Mouse (Mus musculus) limb, embryonic 12.5 days (tissue): ENCODE data around the gene Hfe2. TPM values are rescaled to one million over a fixed set of nuclear protein-coding genes. Genes with fewer than 3 reads are reported as not detected.
A peak's percentile ranks its signal among the peaks of the same experiment; 100 is the strongest.

Source experiments
- ATAC-seq: fragments of 200-750 bp; cut with Nextera tagmentation; 2 replicates; pipeline ENCODE4 v1.8.0; 2017; ENCODE audit warnings: low read depth, moderate TSS enrichment; ENCODE audit not compliant: insufficient number of reproducible peaks, insufficient read depth, low FRiP score, low TSS enrichment
- H3K27ac ChIP-seq: fragments of 300-500 bp; sonication (generic); 2 replicates; pipeline ENCODE4 v1.5.1; 2016; ENCODE audit warnings: mild to moderate bottlenecking, moderate library complexity
- H3K27me3 ChIP-seq: fragments of 300-500 bp; sonication (generic); 2 replicates; pipeline ENCODE4 v1.6.1; 2016; ENCODE audit warnings: mild to moderate bottlenecking, moderate library complexity
- H3K36me3 ChIP-seq: fragments of 300-500 bp; sonication (generic); 2 replicates; pipeline ENCODE4 v1.6.1; 2016; ENCODE audit warnings: mild to moderate bottlenecking, moderate library complexity
- H3K4me1 ChIP-seq: fragments of 300-500 bp; sonication (generic); replicated peaks from 2 replicates; pipeline ENCODE4 v1.6.1; 2016
- H3K4me2 ChIP-seq: fragments of 300-500 bp; sonication (generic); 2 replicates; pipeline ENCODE4 v1.6.1; 2016; ENCODE audit warnings: mild to moderate bottlenecking, moderate library complexity
- H3K4me3 ChIP-seq: fragments of 300-500 bp; sonication (generic); replicated peaks from 2 replicates; pipeline ENCODE4 v1.5.1; 2016; ENCODE audit warnings: mild to moderate bottlenecking
- H3K9ac ChIP-seq: fragments of 300-500 bp; sonication (generic); replicated peaks from 2 replicates; pipeline ENCODE4 v1.6.1; 2016; ENCODE audit warnings: mild to moderate bottlenecking, moderate library complexity
- H3K9me3 ChIP-seq: fragments of 300-500 bp; sonication (generic); 2 replicates; pipeline ENCODE4 v1.6.1; 2016; ENCODE audit warnings: mild to moderate bottlenecking, moderate library complexity
- WGBS: fragments of 180-500 bp; shearing (Covaris S2); methylation state at CpG from one replicate; pipeline ENCODE4 v1.1.7; 2016; 5-methylcytosine and 5-hydroxymethylcytosine counted together
- polyA plus RNA-seq: library from polyadenylated mRNA; unstranded; fragments of >200 nt; fragmentation: Nextera tagmentation; extraction: Ambion mirVana; gene quantifications from 2 replicates; pipeline ENCODE4 v1.2.1, GENCODE M21; 2016

The Hfe2 gene
- polyA plus RNA-seq, 1 experiment from 2014 or later, result 7.8 TPM

GRCm38 (mm10) chr3:96569506-96569905, 44.5 kb downstream of the Hfe2 start:
- Histone ChIP-seq H3K27ac (no peak overlapping the region), H3K9ac (no peak overlapping the region), H3K4me1 (peaks cover 3% of the 10 kb centered on the region), H3K36me3 (no peaks in the 10 kb centered on the region), H3K4me2 (no peak overlapping the region), H3K9me3 (no peaks in the 10 kb centered on the region), H3K27me3 (no peaks in the 10 kb centered on the region), H3K4me3 (no peak overlapping the region)
- 92% methylated on average over 13 of the region's 13 CpGs for WGBS
- ATAC-seq, result no peak

- Histone ChIP-seq H3K36me3 (no peaks in the 10 kb centered on the region), H3K9ac (no peak overlapping the region), H3K9me3 (no peaks in the 10 kb centered on the region), H3K4me2 (no peak overlapping the region), H3K27me3 (no peaks in the 10 kb centered on the region), H3K4me3 (no peak overlapping the region), H3K27ac (no peak overlapping the region), H3K4me1 (no peaks in the 10 kb centered on the region)
- ATAC-seq, result no peak
- 81% methylated on average over 11 of the region's 11 CpGs for WGBS
These were observed 45.1 kb downstream of the Hfe2 start for GRCm38 (mm10) chr3:96569966-96570605.

GRCm38 (mm10) chr3:96570643-96571042, 45.7 kb downstream of the Hfe2 start:
- no peak for ATAC-seq
- Histone ChIP-seq H3K4me3 (no peak overlapping the region), H3K4me2 (no peak overlapping the region), H3K9ac (no peak overlapping the region), H3K36me3 (no peaks in the 10 kb centered on the region), H3K9me3 (no peaks in the 10 kb centered on the region), H3K27ac (no peak overlapping the region; the same call in 1 of the 2 replicates), H3K4me1 (no peaks in the 10 kb centered on the region), H3K27me3 (no peaks in the 10 kb centered on the region)
- 71% methylated on average over 7 of the region's 7 CpGs for WGBS

GRCm38 (mm10) chr3:96571336-96571735, 46.4 kb downstream of the Hfe2 start:
- ATAC-seq, result no peak
- no peaks in the 10 kb centered on the region for H3K27me3 ChIP-seq
- no peak overlapping the region for H3K4me2 ChIP-seq
- no peaks in the 10 kb centered on the region for H3K9me3 ChIP-seq
- WGBS, result 74% methylated on average over 2 of the region's 2 CpGs
- H3K27ac ChIP-seq, result no peak overlapping the region
- no peaks in the 10 kb centered on the region for H3K36me3 ChIP-seq
- H3K4me3 ChIP-seq, result no peak overlapping the region
- H3K9ac ChIP-seq, result no peak overlapping the region
- peaks cover 4% of the 10 kb centered on the region for H3K4me1 ChIP-seq

- no peak overlapping the region for H3K4me2 ChIP-seq
- no peak overlapping the region for H3K4me3 ChIP-seq
- ATAC-seq, result no peak
- no peaks in the 10 kb centered on the region for H3K9me3 ChIP-seq
- no peak overlapping the region for H3K27ac ChIP-seq
- WGBS, result 79% methylated on average over 16 of the region's 16 CpGs
- no peaks in the 10 kb centered on the region for H3K27me3 ChIP-seq
- H3K9ac ChIP-seq, result no peak overlapping the region
- H3K36me3 ChIP-seq, result no peaks in the 10 kb centered on the region
- H3K4me1 ChIP-seq, result peaks cover 11% of the 10 kb centered on the region
These were observed 47.1 kb downstream of the Hfe2 start for GRCm38 (mm10) chr3:96571896-96572698.

GRCm38 (mm10) chr3:96573611-96574511, 48.9 kb downstream of the Hfe2 start:
- Histone ChIP-seq H3K36me3 (peaks cover 3% of the 10 kb centered on the region; the same call in 1 of the 2 replicates), H3K4me3 (no peak overlapping the region), H3K4me1 (peaks cover 14% of the 10 kb centered on the region), H3K27me3 (no peaks in the 10 kb centered on the region), H3K9me3 (no peaks in the 10 kb centered on the region), H3K4me2 (no peak overlapping the region), H3K9ac (no peak overlapping the region), H3K27ac (no peak overlapping the region)
- WGBS, result 81% methylated on average over 19 of the region's 19 CpGs
- no peak for ATAC-seq

GRCm38 (mm10) chr3:96575272-96575984, 50.5 kb downstream of the Hfe2 start:
- Histone ChIP-seq H3K4me2 (no peak overlapping the region), H3K9ac (no peak overlapping the region), H3K9me3 (no peaks in the 10 kb centered on the region), H3K36me3 (peaks cover 3% of the 10 kb centered on the region; the same call in 1 of the 2 replicates), H3K4me3 (no peak overlapping the region), H3K27ac (peak overlapping the region; percentile 76; the same call in 1 of the 2 replicates), H3K27me3 (no peaks in the 10 kb centered on the region), H3K4me1 (peaks cover 18% of the 10 kb centered on the region)
- WGBS, result 84% methylated on average over 8 of the region's 8 CpGs
- no peak for ATAC-seq

- H3K4me2 ChIP-seq, result peak overlapping the region; percentile 47
- no peak overlapping the region for H3K9ac ChIP-seq
- H3K27ac ChIP-seq, result peak overlapping the region; percentile 76
- peaks cover 3% of the 10 kb centered on the region; the same call in 1 of the 2 replicates for H3K27me3 ChIP-seq
- ATAC-seq, result no peak; the same call in 1 of the 2 replicates
- WGBS, result 50% methylated on average over 14 of the region's 14 CpGs
- peak overlapping the region; percentile 8 for H3K4me3 ChIP-seq
- H3K4me1 ChIP-seq, result peaks cover 24% of the 10 kb centered on the region
- H3K9me3 ChIP-seq, result no peaks in the 10 kb centered on the region
- peaks cover 3% of the 10 kb centered on the region; the same call in 1 of the 2 replicates for H3K36me3 ChIP-seq
These were observed 51.2 kb downstream of the Hfe2 start for GRCm38 (mm10) chr3:96576005-96576658.

- peak; percentile 80 for ATAC-seq
- H3K4me3 ChIP-seq, result peak within 1 kb of the TSS; percentile 8
- peak within 1 kb of the TSS; percentile 47 for H3K4me2 ChIP-seq
- H3K27me3 ChIP-seq, result peaks cover 8% of the 10 kb centered on the region; the same call in 1 of the 2 replicates
- WGBS, result 32% methylated on average over 17 of the region's 17 CpGs
- no peak within 1 kb of the TSS for H3K9ac ChIP-seq
- peaks cover 3% of the 10 kb centered on the region; the same call in 1 of the 2 replicates for H3K36me3 ChIP-seq
- peak within 1 kb of the TSS; percentile 76 for H3K27ac ChIP-seq
- H3K4me1 ChIP-seq, result peaks cover 24% of the 10 kb centered on the region
- no peaks in the 10 kb centered on the region for H3K9me3 ChIP-seq
These were observed 51.9 kb downstream of the Hfe2 start, which contains the start of gene Gm16253 for GRCm38 (mm10) chr3:96576690-96577541. TSS of gene Gm16253 (plus strand) at chr3:96576984.
